Mouse (Mus musculus): Measurements from ENCODE around the gene Gdf3. TPM values are rescaled to one million over a fixed set of nuclear protein-coding genes. Genes with fewer than 3 reads are reported as not detected.

Gene Gdf3
- polyA plus RNA-seq, 1 experiment from 2014 or later: 0.56 TPM

GRCm38 (mm10) chr6:122602242-122602991, 7.5 kb downstream of the Gdf3 start, which contains the start of gene Apobec1:
Gene Apobec1 (minus strand): TSS chr6:122602444.
- no peaks in the 10 kb centered on the region for H3K4me1 ChIP-seq (ENCODE audit: control insufficient read depth, insufficient read depth, low read length)
- 6% methylated on average over 22 of the region's 22 CpGs for WGBS (ENCODE audit: insufficient replicate concordance)

GRCm38 (mm10) chr6:122601615-122602014, 8.3 kb downstream of the Gdf3 start:
- Histone ChIP-seq H3K9me3 (replicated peaks; ENCODE audit: control insufficient read depth, low read length) (no peaks in the 10 kb centered on the region), H3K27me3 (ENCODE audit: control insufficient read depth, insufficient read depth, low read length) (no peaks in the 10 kb centered on the region), H3K4me1 (ENCODE audit: control insufficient read depth, insufficient read depth, low read length) (no peaks in the 10 kb centered on the region), H3K9ac (ENCODE audit: low read depth, low read length) (no peak overlapping the region), H3K4me2 (peak overlapping the region; percentile 71), H3K4me3 (ENCODE audit: low read depth, low read length) (no peak overlapping the region; the same call in 1 of the 2 replicates), H3K27ac (ENCODE audit: low read depth, low read length) (no peak overlapping the region), H3K36me3 (ENCODE audit: control insufficient read depth, insufficient read depth, low read length) (no peaks in the 10 kb centered on the region)
- WGBS (ENCODE audit: insufficient replicate concordance): 80% methylated on average over 3 of the region's 3 CpGs
- ATAC-seq (replicated peaks; ENCODE audit: insufficient number of reproducible peaks, low FRiP score, low TSS enrichment): no peak

More at GRCm38 (mm10) chr6:122602242-122602991, 7.5 kb downstream of the Gdf3 start, which contains the start of gene Apobec1:
- H3K4me2 ChIP-seq: peak within 1 kb of the TSS; percentile 71
- no peaks in the 10 kb centered on the region for H3K27me3 ChIP-seq (ENCODE audit: control insufficient read depth, insufficient read depth, low read length)
- H3K27ac ChIP-seq (ENCODE audit: low read depth, low read length): no peak within 1 kb of the TSS
- H3K9ac ChIP-seq (ENCODE audit: low read depth, low read length): peak within 1 kb of the TSS; percentile 65
- no peaks in the 10 kb centered on the region for H3K36me3 ChIP-seq (ENCODE audit: control insufficient read depth, insufficient read depth, low read length)
- H3K9me3 ChIP-seq (replicated peaks; ENCODE audit: control insufficient read depth, low read length): no peaks in the 10 kb centered on the region
- ATAC-seq (replicated peaks; ENCODE audit: insufficient number of reproducible peaks, low FRiP score, low TSS enrichment): peak; percentile 64; the same call in 1 of the 2 replicates
- peak within 1 kb of the TSS; percentile 47 for H3K4me3 ChIP-seq (ENCODE audit: low read depth, low read length)

- WGBS (ENCODE audit: insufficient replicate concordance): 88% methylated on average over 4 of the region's 4 CpGs
- Histone ChIP-seq H3K4me3 (ENCODE audit: low read depth, low read length) (no peak overlapping the region), H3K27ac (ENCODE audit: low read depth, low read length) (no peak overlapping the region), H3K4me1 (ENCODE audit: control insufficient read depth, insufficient read depth, low read length) (no peaks in the 10 kb centered on the region), H3K36me3 (ENCODE audit: control insufficient read depth, insufficient read depth, low read length) (no peaks in the 10 kb centered on the region), H3K9ac (ENCODE audit: low read depth, low read length) (no peak overlapping the region), H3K9me3 (replicated peaks; ENCODE audit: control insufficient read depth, low read length) (no peaks in the 10 kb centered on the region), H3K27me3 (ENCODE audit: control insufficient read depth, insufficient read depth, low read length) (no peaks in the 10 kb centered on the region), H3K4me2 (no peak overlapping the region)
- no peak for ATAC-seq (replicated peaks; ENCODE audit: insufficient number of reproducible peaks, low FRiP score, low TSS enrichment)
Observed at GRCm38 (mm10) chr6:122601031-122601430, 8.9 kb downstream of the Gdf3 start.

- H3K27me3 ChIP-seq (ENCODE audit: control insufficient read depth, insufficient read depth, low read length): no peaks in the 10 kb centered on the region
- ATAC-seq (replicated peaks; ENCODE audit: insufficient number of reproducible peaks, low FRiP score, low TSS enrichment): no peak
- no peaks in the 10 kb centered on the region for H3K36me3 ChIP-seq (ENCODE audit: control insufficient read depth, insufficient read depth, low read length)
- no peak overlapping the region for H3K27ac ChIP-seq (ENCODE audit: low read depth, low read length)
- no peaks in the 10 kb centered on the region for H3K4me1 ChIP-seq (ENCODE audit: control insufficient read depth, insufficient read depth, low read length)
- H3K9ac ChIP-seq (ENCODE audit: low read depth, low read length): no peak overlapping the region
- no peaks in the 10 kb centered on the region for H3K9me3 ChIP-seq (replicated peaks; ENCODE audit: control insufficient read depth, low read length)
- H3K4me3 ChIP-seq (ENCODE audit: low read depth, low read length): no peak overlapping the region
- WGBS (ENCODE audit: insufficient replicate concordance): 76% methylated on average over 7 of the region's 7 CpGs
- no peak overlapping the region for H3K4me2 ChIP-seq
Observed at GRCm38 (mm10) chr6:122600066-122600646, 9.7 kb downstream of the Gdf3 start.

- no peak for ATAC-seq (replicated peaks; ENCODE audit: insufficient number of reproducible peaks, low FRiP score, low TSS enrichment)
- 83% methylated on average over 9 of the region's 9 CpGs for WGBS (ENCODE audit: insufficient replicate concordance)
- H3K4me3 ChIP-seq (ENCODE audit: low read depth, low read length): no peak overlapping the region
- H3K27me3 ChIP-seq (ENCODE audit: control insufficient read depth, insufficient read depth, low read length): no peaks in the 10 kb centered on the region
- H3K27ac ChIP-seq (ENCODE audit: low read depth, low read length): no peak overlapping the region
- no peaks in the 10 kb centered on the region for H3K9me3 ChIP-seq (replicated peaks; ENCODE audit: control insufficient read depth, low read length)
- no peaks in the 10 kb centered on the region for H3K4me1 ChIP-seq (ENCODE audit: control insufficient read depth, insufficient read depth, low read length)
- H3K9ac ChIP-seq (ENCODE audit: low read depth, low read length): no peak overlapping the region
- H3K4me2 ChIP-seq: no peak overlapping the region
- no peaks in the 10 kb centered on the region for H3K36me3 ChIP-seq (ENCODE audit: control insufficient read depth, insufficient read depth, low read length)
Observed at GRCm38 (mm10) chr6:122599054-122599737, 10.7 kb downstream of the Gdf3 start.

GRCm38 (mm10) chr6:122598436-122598835, 11.5 kb downstream of the Gdf3 start:
- H3K27me3 ChIP-seq (ENCODE audit: control insufficient read depth, insufficient read depth, low read length): no peaks in the 10 kb centered on the region
- H3K9me3 ChIP-seq (replicated peaks; ENCODE audit: control insufficient read depth, low read length): no peaks in the 10 kb centered on the region
- no peaks in the 10 kb centered on the region for H3K4me1 ChIP-seq (ENCODE audit: control insufficient read depth, insufficient read depth, low read length)
- no peaks in the 10 kb centered on the region for H3K36me3 ChIP-seq (ENCODE audit: control insufficient read depth, insufficient read depth, low read length)
- no peak overlapping the region for H3K4me3 ChIP-seq (ENCODE audit: low read depth, low read length)
- no peak overlapping the region for H3K4me2 ChIP-seq
- no peak for ATAC-seq (replicated peaks; ENCODE audit: insufficient number of reproducible peaks, low FRiP score, low TSS enrichment)
- H3K9ac ChIP-seq (ENCODE audit: low read depth, low read length): no peak overlapping the region
- WGBS (ENCODE audit: insufficient replicate concordance): 84% methylated on average over 6 of the region's 6 CpGs
- no peak overlapping the region for H3K27ac ChIP-seq (ENCODE audit: low read depth, low read length)

GRCm38 (mm10) chr6:122598014-122598413, 11.9 kb downstream of the Gdf3 start:
- no peak for ATAC-seq (replicated peaks; ENCODE audit: insufficient number of reproducible peaks, low FRiP score, low TSS enrichment)
- H3K36me3 ChIP-seq (ENCODE audit: control insufficient read depth, insufficient read depth, low read length): no peaks in the 10 kb centered on the region
- H3K4me3 ChIP-seq (ENCODE audit: low read depth, low read length): no peak overlapping the region
- no peaks in the 10 kb centered on the region for H3K27me3 ChIP-seq (ENCODE audit: control insufficient read depth, insufficient read depth, low read length)
- no peaks in the 10 kb centered on the region for H3K9me3 ChIP-seq (replicated peaks; ENCODE audit: control insufficient read depth, low read length)
- no peak overlapping the region for H3K9ac ChIP-seq (ENCODE audit: low read depth, low read length)
- no peak overlapping the region for H3K4me2 ChIP-seq
- WGBS (ENCODE audit: insufficient replicate concordance): 81% methylated on average over 4 of the region's 4 CpGs
- no peaks in the 10 kb centered on the region for H3K4me1 ChIP-seq (ENCODE audit: control insufficient read depth, insufficient read depth, low read length)
- H3K27ac ChIP-seq (ENCODE audit: low read depth, low read length): no peak overlapping the region

- Histone ChIP-seq H3K36me3 (ENCODE audit: control insufficient read depth, insufficient read depth, low read length) (no peaks in the 10 kb centered on the region), H3K4me1 (ENCODE audit: control insufficient read depth, insufficient read depth, low read length) (no peaks in the 10 kb centered on the region), H3K4me3 (ENCODE audit: low read depth, low read length) (no peak overlapping the region), H3K9me3 (replicated peaks; ENCODE audit: control insufficient read depth, low read length) (no peaks in the 10 kb centered on the region), H3K4me2 (no peak overlapping the region), H3K27me3 (ENCODE audit: control insufficient read depth, insufficient read depth, low read length) (no peaks in the 10 kb centered on the region), H3K27ac (ENCODE audit: low read depth, low read length) (no peak overlapping the region), H3K9ac (ENCODE audit: low read depth, low read length) (no peak overlapping the region)
- ATAC-seq (replicated peaks; ENCODE audit: insufficient number of reproducible peaks, low FRiP score, low TSS enrichment): no peak
- 67% methylated on average over 7 of the region's 7 CpGs for WGBS (ENCODE audit: insufficient replicate concordance)
Observed at GRCm38 (mm10) chr6:122596608-122597007, 13.3 kb downstream of the Gdf3 start.

Measured in heart, embryonic 11.5 days (tissue).